ENCODE assay signal across 9 mouse cellular contexts in genomic region chr3:54358463-54359189, GRCm38 (mm10). TPM values are rescaled to one million over a fixed set of nuclear protein-coding genes. Genes with fewer than 3 reads are reported as not detected.
DNase-seq lines count a peak whose midpoint lies in the region; ATAC-seq and TF ChIP-seq lines count a peak whose summit lies in the region.
"Had no signal": no experiment of that assay in that cellular context is flagged by ENCODE, and none has a peak within 500 bp of the region (broad histone marks: within the 10 kb centered on the region; RNA-seq: fewer than 3 reads in every experiment).

No protein-coding gene starts in this region.

- ATAC-seq in midbrain, embryonic 11.5 days (ENCODE audit: low FRiP score), result 0 out of 2 replicates have a peak, but pooled peaks have one; percentile 40
- no peak for ATAC-seq in midbrain, embryonic 14.5 days (ENCODE audit: low FRiP score, low TSS enrichment)
- ATAC-seq in hindbrain, embryonic 14.5 days (ENCODE audit: low FRiP score), result peak; percentile 60; the same call in 1 of the 2 replicates
- ATAC-seq in liver, embryonic 16.5 days (ENCODE audit: low read depth), result peak; percentile 48; the same call in 1 of the 2 replicates

- DNase-seq in midbrain, embryonic 11.5 days (ENCODE audit: low spot score, missing footprints), result no peak
- no peak for DNase-seq in midbrain, embryonic 14.5 days
- DNase-seq in gastrocnemius, adult 2 months, result peak; percentile 47
- no peak for DNase-seq in hindbrain, embryonic 14.5 days (ENCODE audit: low spot score)
- DNase-seq in testis, postnatal 10 days (ENCODE audit: low spot score), result peak; percentile 44
- no peak for DNase-seq in cerebellum, postnatal 4 days (ENCODE audit: low spot score in 2 of 2)
- DNase-seq in left cerebral cortex, postnatal 25 days (ENCODE audit: low spot score in 2 of 2), result no peak

- no peak for TF ChIP-seq CTCF in gastrocnemius, adult 2 months (IDR thresholded peaks at IDR 0.05)

- H3K4me1 ChIP-seq in midbrain, embryonic 11.5 days (ENCODE audit: control insufficient read depth, insufficient read depth, low read length), result no peaks in the 10 kb centered on the region
- no peaks in the 10 kb centered on the region for H3K4me1 ChIP-seq in midbrain, embryonic 14.5 days (ENCODE audit: control insufficient read depth, insufficient read depth, low read length)
- 0 out of 2 replicates have a peak, but pooled peaks cover 5% of the 10 kb centered on the region for H3K4me1 ChIP-seq in hindbrain, embryonic 14.5 days (replicated peaks; ENCODE audit: control insufficient read depth, insufficient read depth, low read length)
- no peaks in the 10 kb centered on the region for H3K4me1 ChIP-seq in liver, embryonic 16.5 days (ENCODE audit: control insufficient read depth, low read depth, low read length)

- H3K27ac ChIP-seq in midbrain, embryonic 11.5 days (ENCODE audit: low read depth, low read length), result no peak overlapping the region
- no peak overlapping the region for H3K27ac ChIP-seq in midbrain, embryonic 14.5 days (replicated peaks; ENCODE audit: low read depth, low read length)
- peak overlapping the region; percentile 12 for H3K27ac ChIP-seq in gastrocnemius, adult 2 months
- no peak overlapping the region for H3K27ac ChIP-seq in hindbrain, embryonic 14.5 days
- no peak overlapping the region for H3K27ac ChIP-seq in liver, embryonic 16.5 days (ENCODE audit: low read length)

- H3K36me3 ChIP-seq in midbrain, embryonic 11.5 days (ENCODE audit: control insufficient read depth, insufficient read depth, low read length), result no peaks in the 10 kb centered on the region
- H3K36me3 ChIP-seq in midbrain, embryonic 14.5 days (ENCODE audit: control insufficient read depth, insufficient read depth, low read length), result no peaks in the 10 kb centered on the region
- H3K36me3 ChIP-seq in hindbrain, embryonic 14.5 days (replicated peaks; ENCODE audit: control insufficient read depth, insufficient read depth), result no peaks in the 10 kb centered on the region
- no peaks in the 10 kb centered on the region for H3K36me3 ChIP-seq in liver, embryonic 16.5 days (ENCODE audit: control insufficient read depth, insufficient read depth)
- H3K36me3 ChIP-seq: G1E had no signal

- no peak overlapping the region for H3K4me3 ChIP-seq in midbrain, embryonic 11.5 days (ENCODE audit: low read depth, low read length)
- no peak overlapping the region for H3K4me3 ChIP-seq in midbrain, embryonic 14.5 days (replicated peaks; ENCODE audit: low read depth, low read length)
- peak overlapping the region; percentile 59 for H3K4me3 ChIP-seq in gastrocnemius, adult 2 months
- no peak overlapping the region for H3K4me3 ChIP-seq in hindbrain, embryonic 14.5 days (replicated peaks; ENCODE audit: low read length)
- H3K4me3 ChIP-seq in liver, embryonic 16.5 days (ENCODE audit: low read depth, low read length), result no peak overlapping the region

- H3K27me3 ChIP-seq in midbrain, embryonic 11.5 days (ENCODE audit: control insufficient read depth, insufficient read depth, low read length), result no peaks in the 10 kb centered on the region
- H3K27me3 ChIP-seq in midbrain, embryonic 14.5 days (ENCODE audit: control insufficient read depth, insufficient read depth, low read length), result no peaks in the 10 kb centered on the region
- no peaks in the 10 kb centered on the region for H3K27me3 ChIP-seq in hindbrain, embryonic 14.5 days (ENCODE audit: control insufficient read depth, insufficient read depth, low read length)
- no peaks in the 10 kb centered on the region for H3K27me3 ChIP-seq in liver, embryonic 16.5 days (ENCODE audit: control insufficient read depth, insufficient read depth, low read depth, low read length)

- no peaks in the 10 kb centered on the region for H3K9me3 ChIP-seq in midbrain, embryonic 11.5 days (ENCODE audit: control insufficient read depth, low read length)
- no peaks in the 10 kb centered on the region for H3K9me3 ChIP-seq in midbrain, embryonic 14.5 days (ENCODE audit: control insufficient read depth, low read length)
- no peaks in the 10 kb centered on the region for H3K9me3 ChIP-seq in hindbrain, embryonic 14.5 days (ENCODE audit: control insufficient read depth, low read length)
- no peaks in the 10 kb centered on the region for H3K9me3 ChIP-seq in liver, embryonic 16.5 days (replicated peaks; ENCODE audit: control insufficient read depth, low read length)

- no peak overlapping the region for H3K9ac ChIP-seq in midbrain, embryonic 11.5 days (ENCODE audit: low read length)
- no peak overlapping the region for H3K9ac ChIP-seq in midbrain, embryonic 14.5 days (replicated peaks; ENCODE audit: low read length)
- H3K9ac ChIP-seq in hindbrain, embryonic 14.5 days, result no peak overlapping the region; the same call in 1 of the 2 replicates
- H3K9ac ChIP-seq in liver, embryonic 16.5 days (ENCODE audit: low read depth, low read length), result no peak overlapping the region

- intact Hi-C loops in gastrocnemius, adult 2 months (cut with DNase I), result loop anchor here (1.0 kb wide), 1 partner anchor 314 kb away; no protein-coding TSS in a partner anchor
- intact Hi-C loops in left cerebral cortex, postnatal 25 days (cut with DNase I), result no loop called here

- whole genome bisulfite sequencing in midbrain, embryonic 11.5 days, result 73% methylated on average over 15 of the region's 15 CpGs
- WGBS in midbrain, embryonic 14.5 days, result 68% methylated on average over 15 of the region's 15 CpGs
- WGBS in hindbrain, embryonic 14.5 days, result 49% methylated on average over 15 of the region's 15 CpGs
- WGBS in liver, embryonic 16.5 days (ENCODE audit: insufficient replicate concordance), result 26% methylated on average over 15 of the region's 15 CpGs

- H3K4me2 ChIP-seq in midbrain, embryonic 11.5 days, result no peak overlapping the region
- no peak overlapping the region for H3K4me2 ChIP-seq in midbrain, embryonic 14.5 days (ENCODE audit: low read length)
- peak overlapping the region; percentile 19; the same call in 1 of the 2 replicates for H3K4me2 ChIP-seq in hindbrain, embryonic 14.5 days (replicated peaks)
- H3K4me2 ChIP-seq in liver, embryonic 16.5 days (ENCODE audit: low read depth, low read length), result 0 out of 2 replicates have a peak overlapping the region, but pooled peaks have one; percentile 10

RNA-seq across cellular contexts. Expression of gene Postn, which starts 2.3 kb away (rescaled TPM):
- 17.4 and 22.6 TPM in 2 replicates for polyA plus RNA-seq in midbrain, embryonic 11.5 days (2014; fragmentation: Nextera tagmentation; extraction: Ambion mirVana)
- 2.8 and 13.1 TPM in 2 replicates for polyA plus RNA-seq in midbrain, embryonic 14.5 days (2014; fragmentation: Nextera tagmentation; extraction: Ambion mirVana)
- total RNA-seq in gastrocnemius, adult 2 months (2021), result 10 to 100 TPM in 1 of 2 experiments, 1 to 10 TPM in 1; 3.4 to 10.9 TPM
- 33.6 and 34.6 TPM in 2 replicates for polyA plus RNA-seq in hindbrain, embryonic 14.5 days (2014; fragmentation: Nextera tagmentation; extraction: Ambion mirVana)
- 24.4 and 26.7 TPM in 2 replicates for polyA plus RNA-seq in liver, embryonic 16.5 days (2015; fragmentation: Nextera tagmentation; extraction: Ambion mirVana)
- total RNA-seq in left cerebral cortex, postnatal 25 days (2021), result 1 to 10 TPM; 3.6 to 3.9 TPM
- polyA plus RNA-seq: G1E had no signal

Comparison
In these comparisons a context has a peak if more than half of its experiments do, and no peak if none do; other contexts are left out.
1. DNase-seq: peak in gastrocnemius, adult 2 months (single experiment) and testis, postnatal 10 days (single experiment); none in midbrain, embryonic 11.5 days (single experiment), midbrain, embryonic 14.5 days (single experiment), hindbrain, embryonic 14.5 days (single experiment), cerebellum, postnatal 4 days (0 of 2) and left cerebral cortex, postnatal 25 days (0 of 2).
2. H3K4me2 ChIP-seq: peak in hindbrain, embryonic 14.5 days (single experiment) and liver, embryonic 16.5 days (single experiment); none in midbrain, embryonic 11.5 days (single experiment) and midbrain, embryonic 14.5 days (single experiment).